Mouse (Mus musculus) macrophage (primary cell): ENCODE results near the gene Tfap4. TPM values are rescaled to one million over a fixed set of nuclear protein-coding genes. Genes with fewer than 3 reads are reported as not detected.

Source experiments
- H3K27ac ChIP-seq: fragments of 350-480 bp; formaldehyde crosslinking; 2 replicates; pipeline ENCODE4 v1.9.0; 2021
- H3K36me3 ChIP-seq: fragments of 350-480 bp; formaldehyde crosslinking; 2 replicates; pipeline ENCODE4 v1.9.0; 2021; ENCODE audit errors: inconsistent target
- H3K4me3 ChIP-seq: fragments of 350-480 bp; formaldehyde crosslinking; 2 replicates; pipeline ENCODE4 v1.9.0; 2021; ENCODE audit errors: inconsistent target
- H3K79me2 ChIP-seq: fragments of 350-480 bp; formaldehyde crosslinking; 2 replicates; pipeline ENCODE4 v1.9.0; 2021; ENCODE audit errors: inconsistent target
- WGBS: methylation state at CpG from one replicate; pipeline ENCODE4 v1.1.7; 2026; ENCODE audit warnings: inconsistent platforms; ENCODE audit not compliant: missing documents; 5-methylcytosine and 5-hydroxymethylcytosine counted together
- polyA plus RNA-seq: library from polyadenylated mRNA; stranded (reverse); fragments of 250-400 nt; gene quantifications from 3 replicates; pipeline ENCODE4 v1.2.4, GENCODE M21; 2018; ENCODE audit warnings: inconsistent platforms

Gene Tfap4
- polyA plus RNA-seq, 1 experiment from 2014 or later = 3.3 TPM

- H3K27ac ChIP-seq = no peak overlapping the region
Measured at GRCm38 (mm10) chr16:4501703-4502102, 58.0 kb downstream of the Tfap4 start.

GRCm38 (mm10) chr16:4500598-4501385 is 58.9 kb downstream of the Tfap4 start:
- no peaks in the 10 kb centered on the region for H3K79me2 ChIP-seq
- peak overlapping the region; percentile 22; the same call in 1 of the 2 replicates for H3K27ac ChIP-seq
- WGBS = 51% methylated on average over 8 of the region's 8 CpGs
- H3K36me3 ChIP-seq = no peaks in the 10 kb centered on the region
- no peak overlapping the region for H3K4me3 ChIP-seq

More at GRCm38 (mm10) chr16:4501703-4502102, 58.0 kb downstream of the Tfap4 start:
- 89% methylated on average over 3 of the region's 3 CpGs for WGBS
- Histone ChIP-seq H3K36me3 (no peaks in the 10 kb centered on the region), H3K4me3 (no peak overlapping the region), H3K79me2 (no peaks in the 10 kb centered on the region)

GRCm38 (mm10) chr16:4497762-4498607 is 61.7 kb downstream of the Tfap4 start:
- H3K4me3 ChIP-seq = no peak overlapping the region
- 93% methylated on average over 8 of the region's 8 CpGs for WGBS
- no peaks in the 10 kb centered on the region for H3K36me3 ChIP-seq
- H3K79me2 ChIP-seq = no peaks in the 10 kb centered on the region
- H3K27ac ChIP-seq = no peak overlapping the region

GRCm38 (mm10) chr16:4496470-4496869 is 63.2 kb downstream of the Tfap4 start:
- H3K27ac ChIP-seq = no peak overlapping the region

GRCm38 (mm10) chr16:4495861-4496260 is 63.8 kb downstream of the Tfap4 start:
- H3K36me3 ChIP-seq = no peaks in the 10 kb centered on the region
- H3K27ac ChIP-seq = no peak overlapping the region
- H3K4me3 ChIP-seq = no peak overlapping the region
- 91% methylated on average over 5 of the region's 5 CpGs for WGBS
- H3K79me2 ChIP-seq = no peaks in the 10 kb centered on the region

More at GRCm38 (mm10) chr16:4496470-4496869, 63.2 kb downstream of the Tfap4 start:
- WGBS = 56% methylated on average over 3 of the region's 3 CpGs
- Histone ChIP-seq H3K4me3 (no peak overlapping the region), H3K79me2 (no peaks in the 10 kb centered on the region), H3K36me3 (no peaks in the 10 kb centered on the region)

Other genes with a start within 250 kb of the Tfap4 start
- gene Adcy9, start 139.4 kb downstream of the Tfap4 start, polyA plus RNA-seq = 10.4 to 11.9 TPM (median 11.0 TPM) in 3 replicates
- 2.2 to 3.0 TPM (median 2.2 TPM) in 3 replicates for gene Srl, start 18.0 kb downstream of the Tfap4 start, polyA plus RNA-seq
- 0.06 to 0.16 TPM in 2 of 3 replicates, not detected in the other for gene Glis2, start 34.9 kb upstream of the Tfap4 start, polyA plus RNA-seq
- gene Pam16, start 65.1 kb upstream of the Tfap4 start, polyA plus RNA-seq = 9.7 to 39.5 TPM (median 23.6 TPM) in 3 replicates
- 0.07 TPM in 1 of 3 replicates, not detected in the others for gene Vasn, start 80.1 kb upstream of the Tfap4 start, polyA plus RNA-seq
- gene Dnaja3, start 80.1 kb upstream of the Tfap4 start, polyA plus RNA-seq = 19.8 to 43.8 TPM (median 25.5 TPM) in 3 replicates
- gene Coro7, start 119.9 kb upstream of the Tfap4 start, polyA plus RNA-seq = 53.4 to 137 TPM (median 97.8 TPM) in 3 replicates
- 6.3 to 20.4 TPM (median 15.6 TPM) in 3 replicates for gene Nmral1, start 159.5 kb upstream of the Tfap4 start, polyA plus RNA-seq
- gene Hmox2, start 166.5 kb upstream of the Tfap4 start, polyA plus RNA-seq = 195 to 303 TPM (median 234 TPM) in 3 replicates
- gene Cdip1, start 230.4 kb upstream of the Tfap4 start, polyA plus RNA-seq = 15.0 to 29.2 TPM (median 20.4 TPM) in 3 replicates